In genomic region chr5:93207006-93207348, GRCm38 (mm10) we compare ENCODE assay signal across 8 mouse cellular contexts. TPM values are rescaled to one million over a fixed set of nuclear protein-coding genes. Genes with fewer than 3 reads are reported as not detected.
DNase-seq lines count a peak whose midpoint lies in the region; ATAC-seq and TF ChIP-seq lines count a peak whose summit lies in the region.

No protein-coding gene starts in this region.

- H3K79me2 ChIP-seq in heart, adult 2 months (replicated peaks; ENCODE audit: control insufficient read depth, insufficient read depth, low read length) = no peaks in the 10 kb centered on the region; the same call in none of the 2 replicates

- H3K36me3 ChIP-seq in heart, adult 2 months (ENCODE audit: control insufficient read depth, insufficient read depth, low read length) = peaks cover 9% of the 10 kb centered on the region
- H3K36me3 ChIP-seq in E14TG2a.4 (ENCODE audit: insufficient read depth, low read length) = peaks cover 3% of the 10 kb centered on the region
- H3K36me3 ChIP-seq in embryonic facial prominence, embryonic 12.5 days = peaks cover under 1% of the 10 kb centered on the region; the same call in 1 of the 2 replicates
- no peaks in the 10 kb centered on the region; the same call in 1 of the 2 replicates for H3K36me3 ChIP-seq in hindbrain, embryonic 12.5 days

- no peak for DNase-seq in heart, adult 2 months
- DNase-seq in heart, postnatal 25 days (ENCODE audit: low spot score) = no peak
- peak; percentile 48 for DNase-seq in left cerebral cortex, postnatal 4 days
- DNase-seq in natural killer cell, adult 2 months (ENCODE audit: low spot score in 2 of 2) = no peak

- H3K9ac ChIP-seq in heart, adult 2 months (ENCODE audit: low read depth, low read length) = peak overlapping the region; percentile 65; the same call in 1 of the 2 replicates
- H3K9ac ChIP-seq in embryonic facial prominence, embryonic 12.5 days = peak overlapping the region; percentile 99; the same call in 1 of the 2 replicates
- peak overlapping the region; percentile 97; the same call in 1 of the 2 replicates for H3K9ac ChIP-seq in hindbrain, embryonic 12.5 days

- 3% methylated on average over 6 of the region's 6 CpGs for WGBS in heart, adult 2 months
- WGBS in embryonic facial prominence, embryonic 12.5 days = 6% methylated on average over 6 of the region's 6 CpGs
- 12% methylated on average over 6 of the region's 6 CpGs for WGBS in hindbrain, embryonic 12.5 days

- peak overlapping the region; percentile 77 for H3K4me3 ChIP-seq in heart, adult 2 months
- H3K4me3 ChIP-seq in E14TG2a.4 (replicated peaks; ENCODE audit: low read length) = peak overlapping the region; percentile 93
- peak overlapping the region; percentile 95 for H3K4me3 ChIP-seq in embryonic facial prominence, embryonic 12.5 days
- peak overlapping the region; percentile 88 for H3K4me3 ChIP-seq in hindbrain, embryonic 12.5 days

- no peaks in the 10 kb centered on the region for H3K9me3 ChIP-seq in E14TG2a.4 (ENCODE audit: low read length)
- H3K9me3 ChIP-seq in embryonic facial prominence, embryonic 12.5 days = no peaks in the 10 kb centered on the region
- no peaks in the 10 kb centered on the region for H3K9me3 ChIP-seq in hindbrain, embryonic 12.5 days (replicated peaks)

- H3K27me3 ChIP-seq in heart, adult 2 months (ENCODE audit: control insufficient read depth, insufficient read depth, low read length) = no peaks in the 10 kb centered on the region
- no peaks in the 10 kb centered on the region for H3K27me3 ChIP-seq in E14TG2a.4 (ENCODE audit: insufficient read depth, low read length)
- no peaks in the 10 kb centered on the region for H3K27me3 ChIP-seq in embryonic facial prominence, embryonic 12.5 days
- H3K27me3 ChIP-seq in hindbrain, embryonic 12.5 days = no peaks in the 10 kb centered on the region

- peak overlapping the region; percentile 57 for H3K4me2 ChIP-seq in embryonic facial prominence, embryonic 12.5 days (replicated peaks)
- H3K4me2 ChIP-seq in hindbrain, embryonic 12.5 days (replicated peaks) = peak overlapping the region; percentile 81

- 0 out of 2 replicates have a peak, but pooled peaks have one; percentile 0 for ATAC-seq in embryonic facial prominence, embryonic 12.5 days (ENCODE audit: insufficient number of reproducible peaks, insufficient read depth, low FRiP score, low TSS enrichment)
- ATAC-seq in hindbrain, embryonic 12.5 days (ENCODE audit: low FRiP score) = peak; percentile 46
- peak; percentile 23 for ATAC-seq in megakaryocyte-erythroid progenitor cell, adult 5-6 weeks (replicated peaks; ENCODE audit: low FRiP score, low TSS enrichment, poor library complexity, severe bottlenecking)

- intact Hi-C loops in heart, adult 2 months (cut with DNase I) = no loop called here
- intact Hi-C loops in heart, postnatal 25 days (cut with DNase I) = loop anchor here (2.0 kb wide), 1 partner anchor 58 kb away; no protein-coding TSS in a partner anchor
- intact Hi-C loops in left cerebral cortex, postnatal 4 days (cut with DNase I) = loop anchor here (2.0 kb wide), 1 partner anchor 60 kb away; the partner anchor contains the start of gene Ccng2

- peak overlapping the region; percentile 100 for H3K27ac ChIP-seq in heart, adult 2 months
- peak overlapping the region; percentile 97 for H3K27ac ChIP-seq in embryonic facial prominence, embryonic 12.5 days
- H3K27ac ChIP-seq in hindbrain, embryonic 12.5 days = peak overlapping the region; percentile 96

- H3K4me1 ChIP-seq in heart, adult 2 months (ENCODE audit: control insufficient read depth, insufficient read depth, low read length) = peaks cover 2% of the 10 kb centered on the region
- H3K4me1 ChIP-seq in E14TG2a.4 (replicated peaks; ENCODE audit: low read depth, low read length) = peaks cover 22% of the 10 kb centered on the region
- H3K4me1 ChIP-seq in embryonic facial prominence, embryonic 12.5 days = peaks cover 21% of the 10 kb centered on the region
- H3K4me1 ChIP-seq in hindbrain, embryonic 12.5 days = peaks cover 16% of the 10 kb centered on the region

- no peak for TF ChIP-seq CTCF in heart, adult 2 months (IDR thresholded peaks at IDR 0.05)
- no peak for TF ChIP-seq CTCF in E14TG2a.4 (conservative IDR thresholded peaks at IDR 0.05; ENCODE audit: low read length)

- no peak for TF ChIP-seq POLR2A in heart, adult 2 months (IDR thresholded peaks at IDR 0.05; ENCODE audit: insufficient read depth, low read depth, low read length)

- no peak for TF ChIP-seq EP300 in heart, adult 2 months (IDR thresholded peaks at IDR 0.05; ENCODE audit: insufficient read depth, low read depth, low read length)

RNA-seq across cellular contexts. Expression of gene 2010109A12Rik, which starts 0.7 kb away (rescaled TPM):
- total RNA-seq in heart, adult 2 months (2021) = under 1 TPM; 0.57 to 0.59 TPM
- polyA plus RNA-seq in heart, adult 2 months (2012; rRNA removed) = not detected in 2 replicates
- total RNA-seq in heart, postnatal 25 days (2021) = under 1 TPM; 0.36 to 0.48 TPM
- 1.9 TPM in 2 replicates for polyA plus RNA-seq in embryonic facial prominence, embryonic 12.5 days (2016; fragmentation: Nextera tagmentation; extraction: Ambion mirVana)
- 1.5 and 2.9 TPM in 2 replicates for polyA plus RNA-seq in hindbrain, embryonic 12.5 days (2016; fragmentation: Nextera tagmentation; extraction: Ambion mirVana)
- under 1 TPM in 1 of 2 experiments, not detected in 1; 0.98 TPM for total RNA-seq in left cerebral cortex, postnatal 4 days (2021)
- 1.8 TPM in 1 of 2 replicates, not detected in the other for total RNA-seq in megakaryocyte-erythroid progenitor cell, adult 5-6 weeks (2014; fragmentation: Nextera tagmentation)
- total RNA-seq in megakaryocyte-erythroid progenitor cell, adult 5-6 weeks (2017) = not detected in 2 replicates

RNA-seq across cellular contexts. Expression of gene Ccni, which starts 0.7 kb away (rescaled TPM):
- 100 to 1,000 TPM; 147 to 166 TPM for total RNA-seq in heart, adult 2 months (2021)
- 56.5 and 119 TPM in 2 replicates for polyA plus RNA-seq in heart, adult 2 months (2012; rRNA removed)
- 100 to 1,000 TPM; 178 to 183 TPM for total RNA-seq in heart, postnatal 25 days (2021)
- polyA plus RNA-seq in embryonic facial prominence, embryonic 12.5 days (2016; fragmentation: Nextera tagmentation; extraction: Ambion mirVana) = 149 and 165 TPM in 2 replicates
- 161 and 170 TPM in 2 replicates for polyA plus RNA-seq in hindbrain, embryonic 12.5 days (2016; fragmentation: Nextera tagmentation; extraction: Ambion mirVana)
- total RNA-seq in left cerebral cortex, postnatal 4 days (2021) = 100 to 1,000 TPM; 267 to 277 TPM
- 104 and 113 TPM in 2 replicates for total RNA-seq in megakaryocyte-erythroid progenitor cell, adult 5-6 weeks (2014; fragmentation: Nextera tagmentation)
- 115 and 124 TPM in 2 replicates for total RNA-seq in megakaryocyte-erythroid progenitor cell, adult 5-6 weeks (2017)
